Mouse (Mus musculus) embryonic facial prominence, embryonic 13.5 days (tissue): ENCODE measurements at regions not wholly inside any gene's neighbourhood (a gene's known extent, or its start where the extent isn't known, plus 50 kb on each side); places are given as distances from the start of the nearest gene placed in this dataset.
"Not testable (repeated sequence)": the region's sequence is repeated elsewhere in the genome, so short reads cannot be mapped to it uniquely, and the experiment has no call there.

Experiments
- ATAC-seq: fragments of 200-750 bp; cut with Nextera tagmentation; 2 replicates; pipeline ENCODE4 v1.8.0; 2017; ENCODE audit warnings: low read depth; ENCODE audit not compliant: insufficient number of reproducible peaks, insufficient read depth, low FRiP score, low TSS enrichment
- H3K27ac ChIP-seq: fragments of 300-500 bp; sonication (generic); 2 replicates; pipeline ENCODE4 v1.5.1; 2015; ENCODE audit warnings: moderate library complexity, mild to moderate bottlenecking, inconsistent platforms
- H3K27me3 ChIP-seq: fragments of 300-500 bp; sonication (generic); 2 replicates; pipeline ENCODE4 v1.6.1; 2015; ENCODE audit warnings: mild to moderate bottlenecking, inconsistent platforms
- H3K36me3 ChIP-seq: fragments of 300-500 bp; sonication (generic); 2 replicates; pipeline ENCODE4 v1.6.1; 2015; ENCODE audit warnings: mild to moderate bottlenecking, inconsistent platforms
- H3K4me1 ChIP-seq: fragments of 300-500 bp; sonication (generic); 2 replicates; pipeline ENCODE4 v1.6.1; 2015; ENCODE audit warnings: inconsistent platforms
- H3K4me2 ChIP-seq: fragments of 300-500 bp; sonication (generic); 2 replicates; pipeline ENCODE4 v1.6.1; 2015; ENCODE audit warnings: moderate library complexity, mild to moderate bottlenecking, inconsistent platforms
- H3K4me3 ChIP-seq: fragments of 300-500 bp; sonication (generic); 2 replicates; pipeline ENCODE4 v1.5.1; 2015; ENCODE audit warnings: mild to moderate bottlenecking, inconsistent platforms
- H3K9ac ChIP-seq: fragments of 300-500 bp; sonication (generic); 2 replicates; pipeline ENCODE4 v1.6.1; 2015; ENCODE audit warnings: mild to moderate bottlenecking, inconsistent platforms
- H3K9me3 ChIP-seq: fragments of 300-500 bp; sonication (generic); 2 replicates; pipeline ENCODE4 v1.6.1; 2016; ENCODE audit warnings: inconsistent platforms
- WGBS: fragments of 180-500 bp; shearing (Covaris S2); methylation state at CpG from one replicate; pipeline ENCODE4 v1.1.7; 2015; ENCODE audit warnings: mixed read lengths; 5-methylcytosine and 5-hydroxymethylcytosine counted together

DNA sequence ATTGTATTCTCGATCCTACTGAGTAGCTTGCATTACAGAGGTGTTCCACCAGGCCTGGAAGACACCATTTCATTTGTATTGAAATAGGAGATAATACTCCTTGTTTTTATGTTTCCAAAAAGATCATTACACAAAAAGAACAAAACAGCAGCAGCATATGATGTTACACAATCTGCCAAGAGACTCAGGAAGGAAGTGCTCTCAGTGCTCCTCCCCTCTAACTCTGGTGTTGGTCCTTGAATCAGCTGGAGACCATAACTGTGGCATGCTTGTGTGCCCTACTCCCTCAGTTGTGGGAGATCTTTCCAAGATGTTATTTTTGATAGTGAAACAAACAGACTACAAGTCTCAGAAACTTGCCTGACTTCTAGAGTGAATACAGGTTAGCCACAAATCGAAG, 200.8 kb upstream of the Pbx1 start:
- Histone ChIP-seq H3K27me3 (no peaks in the 10 kb centered on the region), H3K36me3 (no peaks in the 10 kb centered on the region), H3K4me2 (no peak overlapping the region), H3K9me3 (no peaks in the 10 kb centered on the region), H3K4me3 (no peak overlapping the region), H3K4me1 (no peaks in the 10 kb centered on the region), H3K9ac (no peak overlapping the region), H3K27ac (no peak overlapping the region)
- no peak for ATAC-seq
- WGBS, result 86% methylated on average over 2 of the region's 2 CpGs

DNA sequence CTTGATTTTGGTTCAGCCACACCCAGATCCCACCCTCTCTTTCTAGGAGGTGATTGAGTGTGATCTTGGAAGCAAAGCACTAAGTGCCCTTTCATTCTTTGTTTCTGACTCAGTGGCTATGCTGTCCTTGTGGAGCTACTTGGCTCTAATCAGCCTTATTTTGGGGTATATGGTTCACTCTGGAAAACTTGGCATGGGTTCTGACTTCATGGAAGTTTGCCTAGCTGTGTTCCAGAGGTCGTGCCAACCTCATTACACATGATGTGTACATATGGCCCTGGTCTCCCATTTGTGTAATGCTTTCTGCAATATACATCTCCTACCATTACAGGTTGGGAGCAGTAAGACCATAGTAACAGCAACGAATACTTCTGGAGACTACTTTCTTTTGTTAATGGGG, 199.9 kb upstream of the Pbx1 start:
- 74% methylated on average over 2 of the region's 2 CpGs for WGBS

DNA sequence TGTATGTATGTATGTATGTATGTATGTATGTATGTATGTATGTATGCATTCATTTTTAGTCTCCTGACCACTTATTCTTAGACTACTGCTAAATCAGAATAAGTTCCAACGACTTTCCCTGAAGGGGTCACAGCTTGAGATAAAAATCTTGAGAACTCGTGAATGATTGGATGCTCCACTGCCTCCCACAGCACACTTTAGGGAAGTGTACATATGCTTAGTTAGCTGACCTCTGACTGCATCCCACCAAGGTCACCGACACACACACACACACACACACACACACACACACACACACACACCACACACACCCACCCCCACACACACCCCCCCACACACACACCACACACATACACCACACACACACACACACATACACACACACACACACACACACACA, 169.9 kb upstream of the Pbx1 start:
- not testable (repeated sequence) for H3K27ac ChIP-seq, H3K4me3 ChIP-seq, H3K9ac ChIP-seq, H3K4me2 ChIP-seq, ATAC-seq, H3K36me3 ChIP-seq, H3K9me3 ChIP-seq, H3K27me3 ChIP-seq
- peaks cover 19% of the 10 kb centered on the region for H3K4me1 ChIP-seq
- 63% methylated on average over 3 of the region's 3 CpGs for WGBS

More for the DNA sequence above, 199.9 kb upstream of the Pbx1 start:
- H3K4me1 ChIP-seq, result no peaks in the 10 kb centered on the region
- H3K27me3 ChIP-seq, result no peaks in the 10 kb centered on the region
- no peak overlapping the region for H3K4me2 ChIP-seq
- no peaks in the 10 kb centered on the region for H3K36me3 ChIP-seq
- H3K9ac ChIP-seq, result no peak overlapping the region
- no peak overlapping the region for H3K27ac ChIP-seq
- no peaks in the 10 kb centered on the region for H3K9me3 ChIP-seq
- ATAC-seq, result no peak
- no peak overlapping the region for H3K4me3 ChIP-seq

DNA sequence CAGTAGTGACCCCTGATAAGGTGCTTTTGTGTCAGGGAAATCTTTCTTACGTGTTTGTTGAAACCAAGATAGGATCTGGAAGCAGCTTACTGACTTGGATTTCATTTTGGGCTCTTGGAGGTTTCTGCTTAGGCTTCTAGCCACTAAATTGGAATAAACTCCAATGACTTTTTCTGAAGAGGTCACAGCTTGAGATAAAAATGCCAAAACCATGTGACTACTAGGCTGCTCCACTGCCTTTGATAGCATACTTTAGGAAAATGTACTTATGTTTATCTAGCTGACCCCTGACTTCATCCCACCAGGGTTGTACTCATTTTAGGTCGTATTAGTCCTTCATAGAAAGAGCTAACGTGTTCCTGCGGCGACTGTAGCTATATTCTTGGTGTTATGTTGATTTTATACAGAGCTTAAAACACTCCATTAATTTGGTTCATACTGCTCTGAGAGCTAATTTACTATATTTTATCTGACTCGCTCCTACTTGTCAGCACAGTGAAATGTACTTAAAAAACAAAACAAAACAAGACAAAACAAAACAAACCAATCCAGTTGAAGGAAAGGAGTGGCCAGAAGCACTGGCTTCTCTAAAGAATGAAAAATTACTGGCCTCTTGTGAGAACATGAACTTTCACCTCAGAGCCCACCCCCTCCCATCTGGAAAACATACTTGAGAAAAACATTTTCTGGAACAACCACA, 168.5 kb upstream of the Pbx1 start:
- H3K36me3 ChIP-seq, result no peaks in the 10 kb centered on the region

DNA sequence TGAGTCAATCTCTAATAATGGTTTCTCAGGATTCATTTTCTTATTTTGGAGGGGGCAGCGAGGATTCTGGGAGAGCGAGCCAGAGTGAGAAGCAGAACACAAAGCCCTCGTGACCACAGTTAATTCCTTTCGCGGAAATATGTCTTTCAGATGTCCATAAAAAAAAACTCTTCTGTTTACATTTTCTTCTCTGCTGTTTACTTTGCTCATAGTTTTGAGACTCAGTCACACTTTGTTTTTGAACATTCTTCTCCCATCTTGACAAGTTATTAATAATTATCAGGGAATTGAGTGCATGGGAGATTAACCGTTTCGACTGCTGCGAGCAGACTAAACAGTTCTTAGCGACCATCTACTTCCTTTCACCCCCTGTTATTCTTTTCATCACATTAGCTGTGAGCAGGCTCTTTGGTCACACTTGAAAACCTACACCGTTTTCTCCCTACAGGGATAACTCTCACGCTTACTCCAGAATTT, 166.2 kb upstream of the Pbx1 start:
- Histone ChIP-seq H3K27me3 (no peaks in the 10 kb centered on the region), H3K4me3 (no peak overlapping the region), H3K36me3 (no peaks in the 10 kb centered on the region), H3K9me3 (no peaks in the 10 kb centered on the region), H3K27ac (no peak overlapping the region), H3K4me2 (peak overlapping the region; percentile 55), H3K4me1 (peaks cover 19% of the 10 kb centered on the region), H3K9ac (no peak overlapping the region)
- ATAC-seq, result no peak
- WGBS, result 9% methylated on average over 11 of the region's 11 CpGs

More for the DNA sequence above, 168.5 kb upstream of the Pbx1 start:
- peaks cover 19% of the 10 kb centered on the region for H3K4me1 ChIP-seq
- H3K4me2 ChIP-seq, result no peak overlapping the region
- H3K27ac ChIP-seq, result no peak overlapping the region
- 81% methylated on average over 6 of the region's 6 CpGs for WGBS
- no peak overlapping the region for H3K9ac ChIP-seq
- ATAC-seq, result no peak
- H3K9me3 ChIP-seq, result no peaks in the 10 kb centered on the region
- no peaks in the 10 kb centered on the region for H3K27me3 ChIP-seq
- H3K4me3 ChIP-seq, result no peak overlapping the region

DNA sequence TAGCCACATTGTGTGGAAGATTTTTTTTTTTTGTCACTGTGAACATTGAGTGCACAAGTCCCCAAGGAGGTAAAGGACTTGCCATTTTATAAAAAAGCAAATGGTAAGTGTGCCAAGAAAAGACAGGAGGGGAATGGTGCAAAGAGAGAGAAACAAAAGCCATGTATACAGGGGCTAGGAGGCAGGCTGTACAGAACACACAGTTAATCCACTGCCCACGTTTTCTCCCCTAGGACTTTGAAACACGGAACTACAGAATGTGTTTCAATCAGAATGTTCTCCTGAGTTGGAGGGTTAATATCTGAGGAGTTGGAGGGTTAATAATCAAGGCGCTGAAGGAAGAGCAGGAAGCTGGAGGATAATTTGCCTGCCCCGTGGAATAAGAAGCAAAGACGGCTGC, 165.4 kb upstream of the Pbx1 start:
- WGBS, result 24% methylated on average over 5 of the region's 5 CpGs
- Histone ChIP-seq H3K4me1 (peaks cover 19% of the 10 kb centered on the region), H3K27ac (no peak overlapping the region)

DNA sequence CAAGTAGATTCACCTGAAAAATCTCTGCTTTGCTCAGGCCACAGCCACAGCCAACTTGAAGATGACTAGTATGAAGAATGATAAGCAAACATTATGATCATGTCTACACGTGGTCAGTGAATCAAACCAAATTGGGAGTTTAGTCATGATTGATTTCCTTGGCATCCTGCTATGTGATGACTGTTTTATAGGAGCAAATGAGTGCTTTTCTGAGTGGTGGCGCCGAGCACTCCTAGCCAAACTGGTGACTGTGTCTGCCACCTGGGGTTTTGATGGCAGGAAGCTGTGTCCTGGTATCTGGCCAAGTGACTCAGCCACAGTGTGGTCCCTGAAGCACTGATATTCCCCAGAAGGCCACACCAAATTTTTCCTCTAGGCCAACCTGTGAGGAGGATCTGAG, 152.1 kb upstream of the Pbx1 start:
- H3K9me3 ChIP-seq, result no peaks in the 10 kb centered on the region
- H3K27ac ChIP-seq, result no peak overlapping the region
- no peaks in the 10 kb centered on the region for H3K27me3 ChIP-seq
- H3K4me1 ChIP-seq, result no peaks in the 10 kb centered on the region
- H3K9ac ChIP-seq, result no peak overlapping the region
- ATAC-seq, result no peak
- no peak overlapping the region for H3K4me2 ChIP-seq
- no peak overlapping the region for H3K4me3 ChIP-seq
- WGBS, result 78% methylated on average over 3 of the region's 3 CpGs
- H3K36me3 ChIP-seq, result no peaks in the 10 kb centered on the region

More for the DNA sequence above, 165.4 kb upstream of the Pbx1 start:
- Histone ChIP-seq H3K9me3 (no peaks in the 10 kb centered on the region), H3K4me3 (no peak overlapping the region), H3K9ac (peak overlapping the region; percentile 40; the same call in 1 of the 2 replicates), H3K36me3 (no peaks in the 10 kb centered on the region), H3K4me2 (peak overlapping the region; percentile 55), H3K27me3 (no peaks in the 10 kb centered on the region)
- no peak for ATAC-seq

DNA sequence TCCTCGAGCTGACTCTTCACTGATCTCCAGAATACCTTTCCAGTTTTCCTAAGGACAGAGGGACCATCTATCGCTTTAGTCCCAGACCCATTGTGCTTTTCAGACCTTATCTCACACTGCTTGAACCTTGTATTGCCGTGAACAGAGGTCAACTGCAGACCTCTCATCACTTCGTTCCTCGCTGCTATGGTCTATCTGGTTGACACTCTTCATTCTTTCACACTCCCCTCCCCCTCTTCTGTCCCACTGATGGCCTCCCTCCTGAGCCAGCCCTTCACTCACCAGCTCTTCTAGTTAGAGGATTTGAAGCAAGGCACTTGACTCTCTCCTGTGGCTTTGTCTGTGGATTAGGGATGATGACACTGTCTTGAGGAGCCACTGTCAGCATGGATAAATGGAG, 150.4 kb upstream of the Pbx1 start:
- Histone ChIP-seq H3K4me1 (no peaks in the 10 kb centered on the region), H3K4me2 (no peak overlapping the region), H3K27ac (no peak overlapping the region), H3K4me3 (no peak overlapping the region), H3K27me3 (no peaks in the 10 kb centered on the region), H3K9me3 (no peaks in the 10 kb centered on the region), H3K9ac (no peak overlapping the region), H3K36me3 (no peaks in the 10 kb centered on the region)
- 78% methylated on average over 5 of the region's 5 CpGs for WGBS
- ATAC-seq, result no peak

DNA sequence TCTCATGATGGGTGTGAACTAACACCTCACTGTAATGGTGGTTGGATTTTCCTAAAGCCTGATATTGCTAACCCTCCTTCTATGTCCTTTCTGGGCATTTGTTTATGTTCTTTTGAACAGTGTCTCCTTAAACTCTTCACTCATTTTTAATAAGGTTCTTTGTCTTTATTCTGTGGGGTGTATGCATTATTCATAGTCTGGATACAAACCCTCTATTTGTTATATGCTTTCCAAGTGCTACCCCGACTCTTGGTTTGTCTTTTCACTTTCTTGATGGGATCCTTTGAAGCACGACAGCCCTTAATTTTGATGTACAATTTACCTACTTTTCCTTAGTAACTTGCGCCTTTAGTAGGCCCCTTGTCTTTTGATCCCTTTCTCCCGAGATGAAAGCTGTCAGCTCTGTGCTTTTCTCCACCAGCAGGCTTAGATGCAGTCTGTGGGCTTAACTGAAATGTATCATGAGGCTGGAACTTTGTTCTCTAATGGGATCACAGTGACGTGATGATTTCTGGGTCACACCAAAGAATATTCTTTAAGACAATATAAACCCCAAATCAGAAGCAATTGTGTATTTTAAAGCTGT, 138.0 kb upstream of the Pbx1 start:
- no peaks in the 10 kb centered on the region for H3K36me3 ChIP-seq
- no peaks in the 10 kb centered on the region for H3K27me3 ChIP-seq
- H3K9ac ChIP-seq, result no peak overlapping the region
- no peak overlapping the region for H3K27ac ChIP-seq
- no peaks in the 10 kb centered on the region for H3K4me1 ChIP-seq
- no peak overlapping the region for H3K4me3 ChIP-seq
- no peaks in the 10 kb centered on the region for H3K9me3 ChIP-seq
- ATAC-seq, result no peak
- 61% methylated on average over 5 of the region's 5 CpGs for WGBS
- H3K4me2 ChIP-seq, result no peak overlapping the region

DNA sequence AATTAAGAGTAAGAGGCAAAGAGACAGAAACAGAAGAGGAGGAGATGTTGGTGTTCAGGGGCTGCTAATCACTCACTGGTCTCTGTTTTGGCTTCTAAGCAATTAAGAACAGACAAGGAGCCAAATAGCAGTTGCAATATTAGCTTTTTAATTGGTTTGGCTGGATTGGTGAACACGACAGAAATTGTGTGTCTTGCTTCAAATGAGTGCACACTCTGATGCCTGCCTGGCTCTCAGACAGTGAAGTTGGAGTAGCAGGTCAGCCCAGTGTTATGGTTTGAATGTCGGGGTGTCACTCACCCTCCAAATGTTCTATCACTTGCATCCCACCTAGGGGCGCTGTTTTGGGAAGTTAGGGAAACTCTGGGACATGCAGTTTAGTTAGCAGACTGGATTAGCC, 120.3 kb upstream of the Pbx1 start:
- H3K27me3 ChIP-seq, result no peaks in the 10 kb centered on the region
- 75% methylated on average over 3 of the region's 3 CpGs for WGBS

DNA sequence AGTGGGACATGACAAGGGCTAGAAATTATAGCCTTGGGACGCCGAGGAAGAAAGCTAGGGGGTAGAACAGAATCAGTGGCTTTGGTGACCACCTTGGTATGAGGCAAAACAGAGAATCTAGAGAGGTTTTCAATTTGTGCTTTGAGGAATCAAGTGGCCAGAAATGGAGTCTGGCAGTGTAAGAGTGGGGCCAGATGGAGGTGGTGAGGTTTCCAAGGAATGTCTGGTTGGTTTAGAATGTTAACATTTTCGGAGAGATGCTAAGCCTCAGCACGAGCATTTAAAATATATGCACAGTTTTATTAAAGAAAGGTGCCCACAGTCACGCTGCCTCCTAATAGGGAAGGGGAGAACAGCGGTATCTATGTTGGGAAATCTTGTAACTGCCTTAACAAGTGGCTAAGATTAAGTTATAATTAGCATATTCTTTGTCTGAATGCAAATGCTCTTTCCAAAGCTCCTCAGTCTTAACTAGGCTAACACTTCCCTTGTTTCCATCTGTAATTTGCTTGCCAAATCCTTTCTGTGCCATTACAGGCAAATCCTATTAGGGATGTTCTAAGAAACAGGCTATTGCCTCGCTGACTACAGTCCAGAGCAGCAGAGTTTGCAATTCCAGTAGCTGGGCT, 117.9 kb upstream of the Pbx1 start:
- no peak overlapping the region for H3K4me2 ChIP-seq
- ATAC-seq, result no peak
- no peak overlapping the region for H3K27ac ChIP-seq
- no peaks in the 10 kb centered on the region for H3K36me3 ChIP-seq
- H3K27me3 ChIP-seq, result no peaks in the 10 kb centered on the region
- no peak overlapping the region for H3K4me3 ChIP-seq
- H3K9me3 ChIP-seq, result no peaks in the 10 kb centered on the region
- no peak overlapping the region for H3K9ac ChIP-seq
- 32% methylated on average over 7 of the region's 7 CpGs for WGBS
- H3K4me1 ChIP-seq, result peaks cover 15% of the 10 kb centered on the region

More for the DNA sequence above, 120.3 kb upstream of the Pbx1 start:
- H3K4me2 ChIP-seq, result no peak overlapping the region
- no peak overlapping the region for H3K4me3 ChIP-seq
- H3K27ac ChIP-seq, result no peak overlapping the region
- no peak for ATAC-seq
- H3K36me3 ChIP-seq, result no peaks in the 10 kb centered on the region
- H3K9ac ChIP-seq, result no peak overlapping the region
- no peaks in the 10 kb centered on the region for H3K9me3 ChIP-seq
- peaks cover 8% of the 10 kb centered on the region; the same call in 1 of the 2 replicates for H3K4me1 ChIP-seq

DNA sequence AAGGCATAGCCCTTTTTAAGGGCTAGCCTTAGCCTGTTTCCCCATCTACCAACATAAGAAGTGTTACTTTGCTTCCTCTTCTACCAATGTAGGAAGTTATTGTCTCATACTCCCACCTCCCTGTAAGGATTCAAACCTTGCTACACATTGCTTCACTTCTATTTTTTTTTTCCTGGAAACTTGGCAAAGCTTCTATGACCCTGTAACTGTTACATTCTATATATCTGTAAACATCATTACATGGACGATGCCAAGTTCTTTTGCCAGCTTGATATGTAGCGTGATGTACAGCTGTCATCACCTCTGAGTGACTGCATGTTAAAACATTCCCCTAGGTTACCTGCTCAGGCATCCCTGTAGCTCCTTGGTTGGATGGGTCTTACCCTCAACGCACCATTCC, 114.1 kb upstream of the Pbx1 start:
- no peak overlapping the region for H3K9ac ChIP-seq
- H3K36me3 ChIP-seq, result no peaks in the 10 kb centered on the region
- H3K4me2 ChIP-seq, result no peak overlapping the region
- H3K4me3 ChIP-seq, result no peak overlapping the region
- WGBS, result 90% methylated on average over 3 of the region's 3 CpGs
- peaks cover 23% of the 10 kb centered on the region for H3K4me1 ChIP-seq
- H3K27me3 ChIP-seq, result no peaks in the 10 kb centered on the region
- H3K27ac ChIP-seq, result no peak overlapping the region
- H3K9me3 ChIP-seq, result no peaks in the 10 kb centered on the region
- no peak for ATAC-seq
